8 mouse cellular contexts compared by ENCODE assay signal in genomic region chr1:129919385-129919784, GRCm38 (mm10).
DNase-seq lines count a peak whose midpoint lies in the region; ATAC-seq lines count a peak whose summit lies in the region.

No protein-coding gene starts in this region.

- DNase-seq in adrenal gland, postnatal 10 days = peak; percentile 13
- no peak for DNase-seq in adrenal gland, adult 8-10 months
- peak; percentile 33 for DNase-seq in limb, embryonic 11.5 days (ENCODE audit: low spot score)
- no peak for DNase-seq in limb, embryonic 10.5 days (ENCODE audit: low spot score)
- DNase-seq in frontal cortex, adult 2 months (ENCODE audit: extremely low spot score in 1 of 2, low spot score in 1 of 2) = no peak
- DNase-seq in frontal cortex, postnatal 36 days (ENCODE audit: low spot score in 2 of 2) = no peak

- no peaks in the 10 kb centered on the region for H3K27me3 ChIP-seq in limb, embryonic 11.5 days (ENCODE audit: control insufficient read depth, insufficient read depth, low read length)
- no peaks in the 10 kb centered on the region for H3K27me3 ChIP-seq in limb, embryonic 10.5 days (ENCODE audit: low read depth, poor library complexity, severe bottlenecking)

- H3K9me3 ChIP-seq in limb, embryonic 11.5 days (ENCODE audit: control insufficient read depth, low read length) = no peaks in the 10 kb centered on the region
- H3K9me3 ChIP-seq in limb, embryonic 10.5 days (replicated peaks) = no peaks in the 10 kb centered on the region

- no peak overlapping the region for H3K9ac ChIP-seq in limb, embryonic 11.5 days (ENCODE audit: low read length)

- H3K4me1 ChIP-seq in limb, embryonic 11.5 days (ENCODE audit: control insufficient read depth, insufficient read depth, low read length) = no peaks in the 10 kb centered on the region
- no peaks in the 10 kb centered on the region for H3K4me1 ChIP-seq in limb, embryonic 10.5 days

- no peak overlapping the region for H3K27ac ChIP-seq in limb, embryonic 11.5 days (replicated peaks; ENCODE audit: low read depth, low read length)
- H3K27ac ChIP-seq in limb, embryonic 10.5 days = no peak overlapping the region

- H3K4me3 ChIP-seq in limb, embryonic 11.5 days (ENCODE audit: low read depth, low read length) = no peak overlapping the region
- no peak overlapping the region for H3K4me3 ChIP-seq in limb, embryonic 10.5 days

- WGBS in limb, embryonic 11.5 days = 79% methylated on average over 1 of the region's 1 CpGs
- 76% methylated on average over 1 of the region's 1 CpGs for WGBS in limb, embryonic 10.5 days

- no peaks in the 10 kb centered on the region for H3K36me3 ChIP-seq in limb, embryonic 11.5 days (ENCODE audit: control insufficient read depth, insufficient read depth, low read length)
- H3K36me3 ChIP-seq in limb, embryonic 10.5 days = no peaks in the 10 kb centered on the region

- ATAC-seq in limb, embryonic 11.5 days (ENCODE audit: insufficient number of reproducible peaks, low FRiP score, low TSS enrichment, low read depth) = no peak
- ATAC-seq in erythroid progenitor cell, adult 5-6 weeks (replicated peaks; ENCODE audit: low FRiP score, poor library complexity, severe bottlenecking) = peak; percentile 78
- peak; percentile 70 for ATAC-seq in megakaryocyte, adult 5-6 weeks (ENCODE audit: poor library complexity, severe bottlenecking)

- no peak overlapping the region for H3K4me2 ChIP-seq in limb, embryonic 11.5 days (ENCODE audit: low read depth, severe bottlenecking)

Comparison
In these comparisons a context has a peak if more than half of its experiments do, and no peak if none do; other contexts are left out.
1. DNase-seq: peak in adrenal gland, postnatal 10 days (single experiment) and limb, embryonic 11.5 days (single experiment); none in adrenal gland, adult 8-10 months (single experiment), limb, embryonic 10.5 days (single experiment), frontal cortex, adult 2 months (0 of 2) and frontal cortex, postnatal 36 days (0 of 2).